Mouse (Mus musculus): ENCODE data around the gene Ssb. TPM values are rescaled to one million over a fixed set of nuclear protein-coding genes. Genes with fewer than 3 reads are reported as not detected.
"Not testable (repeated sequence)": the region's sequence is repeated elsewhere in the genome, so short reads cannot be mapped to it uniquely, and the experiment has no call there.

The Ssb gene
- polyA plus RNA-seq, 1 experiment from 2014 or later = 361 TPM

- not testable (repeated sequence) for H3K27ac ChIP-seq; H3K4me2 ChIP-seq (replicated peaks); H3K9me3 ChIP-seq (replicated peaks); H3K36me3 ChIP-seq; H3K4me3 ChIP-seq; H3K9ac ChIP-seq; H3K27me3 ChIP-seq; H3K4me1 ChIP-seq; ATAC-seq (ENCODE audit: low FRiP score)
- 82% methylated on average over 4 of the region's 4 CpGs for WGBS
These were observed 46.0 kb downstream of the Ssb start for GRCm38 (mm10) chr2:69907394-69907793.

- Histone ChIP-seq H3K4me1 (no peaks in the 10 kb centered on the region), H3K4me3 (no peak overlapping the region), H3K36me3 (peaks cover 14% of the 10 kb centered on the region), H3K9ac (no peak overlapping the region), H3K9me3 (replicated peaks) (no peaks in the 10 kb centered on the region), H3K27me3 (no peaks in the 10 kb centered on the region), H3K4me2 (replicated peaks) (no peak overlapping the region), H3K27ac (no peak overlapping the region)
- ATAC-seq (ENCODE audit: low FRiP score) = no peak
- 59% methylated on average over 2 of the region's 2 CpGs for WGBS
These were observed 51.4 kb downstream of the Ssb start for GRCm38 (mm10) chr2:69912801-69913200.

GRCm38 (mm10) chr2:69917301-69917700 is 55.9 kb downstream of the Ssb start:
- 94% methylated on average over 3 of the region's 3 CpGs for WGBS
- no peak overlapping the region for H3K4me3 ChIP-seq
- no peak overlapping the region for H3K27ac ChIP-seq
- H3K27me3 ChIP-seq = no peaks in the 10 kb centered on the region
- no peaks in the 10 kb centered on the region for H3K4me1 ChIP-seq
- H3K36me3 ChIP-seq = peaks cover 36% of the 10 kb centered on the region
- H3K9ac ChIP-seq = no peak overlapping the region
- no peak overlapping the region for H3K4me2 ChIP-seq (replicated peaks)
- ATAC-seq (ENCODE audit: low FRiP score) = no peak
- H3K9me3 ChIP-seq (replicated peaks) = no peaks in the 10 kb centered on the region

Other genes with a start within 250 kb of the Ssb start
- 19.6 and 26.3 TPM in 2 replicates for gene Bbs5, start 214.4 kb upstream of the Ssb start, polyA plus RNA-seq (2016; fragmentation: Nextera tagmentation; extraction: Ambion mirVana)
- 1.5 and 4.2 TPM in 2 replicates for gene Klhl41, start 191.4 kb upstream of the Ssb start, polyA plus RNA-seq (2016; fragmentation: Nextera tagmentation; extraction: Ambion mirVana)
- gene Fastkd1, start 148.0 kb upstream of the Ssb start, polyA plus RNA-seq (2016; fragmentation: Nextera tagmentation; extraction: Ambion mirVana) = 15.6 and 16.1 TPM in 2 replicates
- gene Ppig, start 139.0 kb upstream of the Ssb start, polyA plus RNA-seq (2016; fragmentation: Nextera tagmentation; extraction: Ambion mirVana) = 140 and 174 TPM in 2 replicates
- 4.1 and 5.1 TPM in 2 replicates for gene Ccdc173, start 72.0 kb upstream of the Ssb start, polyA plus RNA-seq (2016; fragmentation: Nextera tagmentation; extraction: Ambion mirVana)
- 37.0 and 37.9 TPM in 2 replicates for gene Phospho2, start 71.9 kb upstream of the Ssb start, polyA plus RNA-seq (2016; fragmentation: Nextera tagmentation; extraction: Ambion mirVana)
- 45.1 and 46.4 TPM in 2 replicates for gene Klhl23, start 39.6 kb upstream of the Ssb start, polyA plus RNA-seq (2016; fragmentation: Nextera tagmentation; extraction: Ambion mirVana)
- gene Mettl5, start 24.1 kb downstream of the Ssb start, polyA plus RNA-seq (2016; fragmentation: Nextera tagmentation; extraction: Ambion mirVana) = 34.6 and 35.3 TPM in 2 replicates
- gene Ubr3, start 35.7 kb downstream of the Ssb start, polyA plus RNA-seq (2016; fragmentation: Nextera tagmentation; extraction: Ambion mirVana) = 21.4 and 22.4 TPM in 2 replicates
- 0.05 and 0.12 TPM in 2 replicates for gene Myo3b, start 177.6 kb downstream of the Ssb start, polyA plus RNA-seq (2016; fragmentation: Nextera tagmentation; extraction: Ambion mirVana)

Data from hindbrain, embryonic 12.5 days (tissue).